Mouse (Mus musculus) left cerebral cortex, postnatal 10 days (tissue): ENCODE measurements at regions not wholly inside any gene's neighbourhood (a gene's known extent, or its start where the extent isn't known, plus 50 kb on each side); places are given as distances from the start of the nearest gene placed in this dataset.

Experiments used
- DNase-seq, 2 experiments: peaks; one replicate each; pipeline ENCODE4 v3.0.0; 2021 to 2022; ENCODE audit warnings: low spot score in 2 of 2, mixed read lengths in 1 of 2; ENCODE audit errors: extremely low spot score in 1 of 2
- intact Hi-C: fragments of 180-260 bp; cut with DNase I; formaldehyde crosslinking; loops from one replicate; pipeline ENCODE4 v1.15.1; 2025

GRCm38 (mm10) chr6:35645210-35645609 is 105.5 kb upstream of the Mtpn start:
- no peak for DNase-seq
- intact Hi-C loops, result no loop called here

- DNase-seq, result no peak
- intact Hi-C loops, result no loop called here
Observed at GRCm38 (mm10) chr6:35640672-35641071, 101.0 kb upstream of the Mtpn start.

- DNase-seq, result no peak
- intact Hi-C loops, result no loop called here
Observed at GRCm38 (mm10) chr6:35608336-35608735, 68.6 kb upstream of the Mtpn start.

GRCm38 (mm10) chr6:35605100-35605499 is 65.4 kb upstream of the Mtpn start:
- no peak for DNase-seq
- intact Hi-C loops, result no loop called here

- DNase-seq, result no peak
- intact Hi-C loops, result no loop called here
Observed at GRCm38 (mm10) chr6:35601373-35601772, 61.7 kb upstream of the Mtpn start.

- DNase-seq, result no peak
- intact Hi-C loops, result no loop called here
Observed at GRCm38 (mm10) chr6:35599841-35600240, 60.2 kb upstream of the Mtpn start.

GRCm38 (mm10) chr6:35598406-35599185 is 58.9 kb upstream of the Mtpn start:
- DNase-seq, result peak; percentile 42 to 48

GRCm38 (mm10) chr6:35595012-35595411 is 55.3 kb upstream of the Mtpn start:
- no peak for DNase-seq
- intact Hi-C loops, result no loop called here

More at GRCm38 (mm10) chr6:35598406-35599185, 58.9 kb upstream of the Mtpn start:
- intact Hi-C loops, result no loop called here

GRCm38 (mm10) chr6:35592234-35592633 is 52.5 kb upstream of the Mtpn start:
- no peak for DNase-seq
- intact Hi-C loops, result no loop called here
